Mouse (Mus musculus): Measurements from ENCODE around the gene Aff1. TPM values are rescaled to one million over a fixed set of nuclear protein-coding genes. Genes with fewer than 3 reads are reported as not detected.

Aff1 gene
- total RNA-seq (2021): 10 to 100 TPM; 20.8 to 23.0 TPM
- long read RNA-seq, full-length matches to known transcripts: 7 of 15 reads
- long read RNA-seq, partial matches to known transcripts: 0 of 15 reads
- long read RNA-seq, other reads (novel, unspliced or antisense): 8 of 15 reads

DNA sequence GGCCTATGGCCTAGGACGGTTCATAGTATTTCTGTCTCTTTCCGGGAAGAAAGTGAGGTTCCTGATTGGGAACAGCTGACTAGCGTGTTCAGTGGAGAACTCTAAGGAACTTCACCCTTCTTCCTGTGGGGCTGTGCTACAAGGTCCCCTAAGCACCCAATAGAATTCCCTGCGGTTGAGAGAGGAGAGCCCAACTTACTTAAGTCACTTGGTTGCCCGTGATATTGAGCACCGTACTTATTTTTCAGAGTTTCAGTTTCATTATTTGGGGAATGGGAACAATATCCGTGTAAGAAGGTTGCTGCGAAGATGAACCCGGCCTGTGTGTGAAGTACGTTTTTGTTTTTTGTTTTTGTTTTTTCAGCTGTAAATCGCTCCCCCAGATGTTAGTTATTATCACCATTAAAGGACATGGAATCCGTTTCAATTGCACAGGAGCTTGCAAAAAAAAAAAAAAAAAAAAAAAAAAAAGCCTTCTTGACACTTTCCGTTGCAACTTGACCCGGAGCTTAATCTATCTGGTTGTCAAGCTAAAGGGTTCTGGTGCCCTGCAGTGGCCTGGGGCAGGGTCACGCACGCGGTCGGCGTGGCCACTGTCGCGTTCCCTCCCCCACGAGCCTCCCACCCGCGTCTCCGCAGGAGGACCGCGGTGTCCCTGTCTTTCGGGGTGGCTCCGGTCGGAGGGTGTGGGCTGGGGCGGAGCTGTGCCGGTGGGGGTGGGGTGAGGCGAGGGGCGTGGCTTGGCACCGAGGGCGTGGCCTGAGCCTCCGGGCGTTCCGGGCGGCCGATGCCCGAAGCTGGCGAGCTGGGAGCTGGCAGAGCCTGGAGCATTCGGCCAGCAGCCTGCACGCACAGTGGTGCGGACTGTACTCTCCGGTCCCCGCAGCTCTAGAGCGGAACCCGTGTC is at the start of gene Aff1:
Gene Aff1, plus strand, starts transcription at position 751 of the 907 bp plus-strand sequence.
- DNase-seq (ENCODE audit: low spot score in 2 of 2): peak; percentile 21 to 76

- no peak for DNase-seq (ENCODE audit: low spot score in 2 of 2)
Measured at GRCm38 (mm10) chr5:103644167-103644566, 48.0 kb upstream of the Aff1 start.

GRCm38 (mm10) chr5:103647320-103647719 is 44.9 kb upstream of the Aff1 start:
- no peak for DNase-seq (ENCODE audit: low spot score in 2 of 2)

DNA sequence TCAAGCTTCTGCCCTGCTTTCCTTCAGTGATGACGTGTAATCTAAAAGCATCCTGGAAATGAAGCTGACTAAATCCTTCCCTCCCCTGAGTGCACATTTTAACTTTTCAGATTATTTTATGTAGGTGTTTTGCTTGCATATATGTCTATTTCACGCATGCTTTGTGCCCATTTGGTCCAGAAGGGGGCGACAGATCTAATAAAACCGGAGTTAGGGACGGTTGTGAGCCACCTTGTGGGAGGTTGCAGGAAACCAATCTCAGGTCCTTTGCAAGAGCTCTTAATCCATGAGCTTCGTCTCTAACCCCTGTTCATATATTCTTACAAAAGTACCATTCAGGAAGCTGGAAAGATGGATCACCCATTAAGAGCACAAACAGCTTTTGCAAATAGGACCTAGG is 37.9 kb upstream of the Aff1 start:
- no peak for DNase-seq (ENCODE audit: low spot score in 2 of 2)

GRCm38 (mm10) chr5:103654780-103655179 is 37.4 kb upstream of the Aff1 start:
- no peak for DNase-seq (ENCODE audit: low spot score in 2 of 2)

- DNase-seq (ENCODE audit: low spot score in 2 of 2): peak in 1 of 2 experiments; percentile 66
Measured at GRCm38 (mm10) chr5:103655346-103656118, 36.6 kb upstream of the Aff1 start, which contains the start of gene 1700016H13Rik. 1700016H13Rik (minus strand) TSS chr5:103656010.

- peak in 1 of 2 experiments; percentile 16 for DNase-seq (ENCODE audit: low spot score in 2 of 2)
Measured at GRCm38 (mm10) chr5:103658921-103659320, 33.3 kb upstream of the Aff1 start.

DNA sequence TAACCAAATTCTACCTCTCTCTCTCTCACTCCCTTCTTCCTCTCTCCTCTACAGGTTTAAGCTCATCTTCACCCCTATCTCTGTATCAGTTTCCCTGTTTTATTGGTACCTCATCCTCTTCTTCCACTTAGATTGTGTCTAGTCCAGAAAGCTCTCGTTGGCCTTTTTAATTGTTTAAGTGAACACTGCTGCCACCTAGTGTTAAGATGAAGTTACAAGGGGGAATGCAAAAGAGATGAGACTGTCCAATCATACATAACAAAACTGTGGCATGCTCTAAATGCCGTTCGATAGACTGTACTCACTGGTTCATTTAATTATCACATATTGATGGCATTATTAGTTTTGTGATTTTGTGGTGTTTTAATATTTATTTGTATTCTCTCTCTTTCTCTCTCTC is 32.6 kb upstream of the Aff1 start:
- peak in 1 of 2 experiments; percentile 63 for DNase-seq (ENCODE audit: low spot score in 2 of 2)

DNA sequence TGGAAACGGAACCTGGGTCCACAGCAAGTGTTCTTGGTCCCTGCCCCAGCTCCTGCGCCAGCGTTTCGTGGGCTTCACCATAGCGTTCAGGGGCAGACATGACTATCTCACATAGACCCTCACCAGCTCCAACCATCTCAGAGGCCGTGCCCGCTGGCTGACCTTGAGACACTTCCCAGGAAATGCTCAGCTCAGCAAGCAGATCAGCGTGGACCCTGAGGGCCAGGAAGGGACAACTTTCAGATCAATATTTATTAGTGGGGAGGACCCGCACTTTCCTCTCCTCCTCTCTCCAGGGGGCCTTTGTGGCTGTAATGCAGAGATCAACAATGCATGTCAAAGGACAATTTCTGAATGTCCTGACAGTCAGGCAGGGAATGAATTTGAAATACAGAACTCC is 27.2 kb upstream of the Aff1 start:
- no peak for DNase-seq (ENCODE audit: low spot score in 2 of 2)

- no peak for DNase-seq (ENCODE audit: low spot score in 2 of 2)
Measured at GRCm38 (mm10) chr5:103665876-103666275, 26.3 kb upstream of the Aff1 start.

- no peak for DNase-seq (ENCODE audit: low spot score in 2 of 2)
Measured at GRCm38 (mm10) chr5:103671858-103672257, 20.3 kb upstream of the Aff1 start.

- no peak for DNase-seq (ENCODE audit: low spot score in 2 of 2)
Measured at GRCm38 (mm10) chr5:103673611-103674010, 18.6 kb upstream of the Aff1 start.

DNA sequence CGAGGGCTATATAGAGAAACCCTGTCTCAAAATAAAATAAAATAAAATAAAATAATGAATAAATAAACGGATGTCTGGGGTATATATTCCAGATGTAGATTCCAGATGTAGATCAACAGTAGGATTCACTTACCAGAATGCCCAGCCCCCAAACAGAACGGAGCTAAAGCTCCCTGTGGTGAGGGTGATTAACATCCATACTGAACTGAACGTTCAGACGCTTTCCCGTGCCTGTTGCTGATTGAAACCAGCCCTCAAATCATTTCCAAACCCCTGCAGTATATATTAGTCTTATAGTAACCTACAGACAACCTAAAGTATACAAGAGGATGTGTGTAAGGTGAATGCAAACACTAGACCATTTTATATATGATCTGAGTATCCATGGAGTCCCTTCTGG is 17.7 kb upstream of the Aff1 start:
- DNase-seq (ENCODE audit: low spot score in 2 of 2): no peak

DNA sequence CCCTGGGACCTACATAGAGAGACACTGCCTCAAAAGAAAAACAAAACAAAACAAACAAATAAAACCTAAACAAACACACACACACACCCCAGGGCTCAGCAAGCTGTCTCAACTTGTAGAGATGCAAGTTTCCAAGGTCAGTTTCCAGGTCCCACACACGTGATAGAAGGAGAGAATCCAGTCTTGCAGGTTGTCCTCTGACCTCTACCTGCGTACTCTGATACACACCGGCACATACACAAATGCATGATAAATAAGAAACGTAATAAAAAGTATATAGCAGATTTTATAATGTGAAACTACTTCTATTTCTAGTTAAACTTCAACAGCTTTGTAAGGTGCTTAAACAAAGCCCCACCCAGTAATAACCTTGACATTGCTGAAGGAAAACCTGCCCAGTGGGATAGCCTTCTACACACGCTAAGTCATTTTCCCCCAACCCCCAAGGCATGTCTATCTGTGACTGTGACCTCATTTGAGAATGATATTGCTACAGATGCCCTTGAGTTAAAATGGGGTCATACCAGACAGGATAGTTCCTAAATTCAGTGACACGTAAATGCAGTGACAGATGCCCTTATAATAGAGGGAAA is 15.8 kb upstream of the Aff1 start:
- DNase-seq (ENCODE audit: low spot score in 2 of 2): no peak

DNA sequence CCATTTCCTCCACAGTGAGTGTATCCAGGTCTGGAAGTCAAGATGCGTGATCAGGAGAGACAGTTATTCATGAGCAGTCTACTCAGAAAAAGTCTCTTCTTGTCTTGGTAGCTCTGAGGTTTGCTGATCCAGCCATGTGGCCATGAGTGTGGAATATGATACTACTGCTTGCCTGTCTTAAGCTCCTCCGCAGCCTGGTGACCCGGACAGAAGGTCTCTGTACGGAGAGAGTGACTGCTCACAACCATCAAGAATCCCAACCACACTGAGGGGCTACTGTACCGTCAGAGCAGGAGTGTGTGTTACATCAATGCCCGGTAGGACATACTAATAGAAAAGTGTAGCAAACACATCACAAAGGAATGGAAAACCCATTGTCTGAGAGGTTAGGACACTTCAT is 14.3 kb upstream of the Aff1 start:
- no peak for DNase-seq (ENCODE audit: low spot score in 2 of 2)

DNA sequence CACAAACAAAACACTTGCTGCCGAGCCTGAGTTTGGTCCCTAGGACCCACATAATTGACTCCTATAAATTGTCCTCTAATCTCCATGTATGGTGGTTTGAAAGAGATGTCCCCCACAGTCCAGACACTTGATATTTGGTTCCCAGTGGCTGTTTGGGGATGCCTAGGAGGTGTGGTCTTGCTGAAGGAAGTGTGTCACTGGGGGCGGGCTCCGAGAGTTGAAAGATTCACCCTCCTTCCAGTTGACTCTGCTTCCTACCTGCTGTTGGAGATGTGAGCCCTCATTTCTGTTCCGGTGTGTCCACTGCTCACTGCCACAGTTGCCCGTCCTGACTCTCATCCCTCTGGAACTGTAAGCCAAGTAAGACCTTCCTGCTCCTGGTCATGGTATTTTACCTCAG is 13.2 kb upstream of the Aff1 start:
- DNase-seq (ENCODE audit: low spot score in 2 of 2): no peak

DNA sequence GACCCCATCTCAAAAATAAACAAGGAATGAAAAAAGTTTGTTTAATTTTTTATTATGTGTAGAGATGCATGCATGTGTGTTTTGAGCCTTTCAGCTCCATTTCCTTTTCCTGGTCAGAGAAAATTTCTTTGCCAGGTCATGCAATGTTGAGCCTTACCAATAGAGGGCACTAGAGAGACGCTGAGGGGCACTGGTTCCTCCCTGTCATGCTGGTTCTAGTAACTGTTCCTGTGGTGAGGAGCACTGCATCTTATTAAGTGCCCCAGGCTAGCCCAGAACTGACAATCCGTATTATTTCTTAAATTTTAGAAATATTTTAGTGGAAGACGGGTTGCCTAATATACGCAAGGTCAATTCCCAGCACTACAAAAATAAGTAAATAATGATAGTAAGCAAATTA is 11.8 kb upstream of the Aff1 start:
- peak; percentile 60 to 79 for DNase-seq (ENCODE audit: low spot score in 2 of 2)

- DNase-seq (ENCODE audit: low spot score in 2 of 2): no peak
Measured at GRCm38 (mm10) chr5:103681824-103682223, 10.3 kb upstream of the Aff1 start.

DNA sequence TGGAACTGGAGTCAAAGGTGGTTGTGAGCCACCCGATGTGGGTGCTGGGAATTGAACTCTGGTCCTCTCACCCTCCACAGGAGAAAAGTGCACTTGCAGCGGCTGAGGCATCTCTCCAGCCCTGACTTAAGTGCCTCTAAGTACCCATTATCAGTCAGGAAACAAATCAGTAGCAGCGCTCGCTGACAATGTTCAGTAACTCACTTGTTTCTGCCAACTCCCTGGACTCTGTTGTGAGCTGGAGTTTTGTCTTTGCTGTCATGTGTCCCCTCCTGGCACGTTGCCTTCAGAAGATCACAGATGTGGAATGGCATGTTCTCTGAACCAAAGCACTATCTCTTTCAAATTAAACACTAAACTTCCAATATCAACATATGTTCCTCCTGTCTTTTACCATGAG is 2.5 kb upstream of the Aff1 start:
- no peak for DNase-seq (ENCODE audit: low spot score in 2 of 2)

- DNase-seq (ENCODE audit: low spot score in 2 of 2): no peak
Measured at GRCm38 (mm10) chr5:103690190-103690589, 2.0 kb upstream of the Aff1 start.

GRCm38 (mm10) chr5:103691171-103691570 is 1.0 kb upstream of the Aff1 start:
- no peak for DNase-seq (ENCODE audit: low spot score in 2 of 2)
